Mouse (Mus musculus) liver, embryonic 15.5 days (tissue): Measurements from ENCODE around the gene Gm20388. TPM values are rescaled to one million over a fixed set of nuclear protein-coding genes. Genes with fewer than 3 reads are reported as not detected.

ENCODE experiments used
- ATAC-seq: fragments of 200-750 bp; cut with Nextera tagmentation; 2 replicates; pipeline ENCODE4 v1.8.0; 2017; ENCODE audit warnings: moderate number of reproducible peaks, mild to moderate bottlenecking, moderate library complexity; ENCODE audit not compliant: insufficient read depth
- H3K27ac ChIP-seq: fragments of 300-500 bp; sonication (generic); replicated peaks from 2 replicates; pipeline ENCODE4 v1.5.1; 2015; ENCODE audit warnings: mild to moderate bottlenecking, inconsistent platforms
- H3K27me3 ChIP-seq: fragments of 300-500 bp; sonication (generic); 2 replicates; pipeline ENCODE4 v1.6.1; 2015; ENCODE audit warnings: mild to moderate bottlenecking, inconsistent platforms
- H3K36me3 ChIP-seq: fragments of 300-500 bp; sonication (generic); replicated peaks from 2 replicates; pipeline ENCODE4 v1.6.1; 2015; ENCODE audit warnings: moderate library complexity, mild to moderate bottlenecking, inconsistent platforms
- H3K4me1 ChIP-seq: fragments of 300-500 bp; sonication (generic); replicated peaks from 2 replicates; pipeline ENCODE4 v1.6.1; 2015; ENCODE audit warnings: inconsistent platforms
- H3K4me2 ChIP-seq: fragments of 300-500 bp; sonication (generic); 2 replicates; pipeline ENCODE4 v1.6.1; 2015; ENCODE audit warnings: moderate library complexity, mild to moderate bottlenecking, inconsistent platforms
- H3K4me3 ChIP-seq: fragments of 300-500 bp; sonication (generic); replicated peaks from 2 replicates; pipeline ENCODE4 v1.5.1; 2015; ENCODE audit warnings: mild to moderate bottlenecking, inconsistent platforms
- H3K9ac ChIP-seq: fragments of 300-500 bp; sonication (generic); 2 replicates; pipeline ENCODE4 v1.6.1; 2015; ENCODE audit warnings: moderate library complexity, mild to moderate bottlenecking, inconsistent platforms
- H3K9me3 ChIP-seq: fragments of 300-500 bp; sonication (generic); replicated peaks from 2 replicates; pipeline ENCODE4 v1.6.1; 2016; ENCODE audit warnings: inconsistent platforms
- WGBS: fragments of 180-500 bp; shearing (Covaris S2); methylation state at CpG from one replicate; pipeline ENCODE4 v1.1.7; 2015; ENCODE audit warnings: mixed read lengths; ENCODE audit not compliant: insufficient replicate concordance; 5-methylcytosine and 5-hydroxymethylcytosine counted together
- polyA plus RNA-seq: library from polyadenylated mRNA; unstranded; fragments of >200 nt; fragmentation: Nextera tagmentation; extraction: Ambion mirVana; gene quantifications from 2 replicates; pipeline ENCODE4 v1.2.1, GENCODE M21; 2015

The Gm20388 gene
- polyA plus RNA-seq, 1 experiment from 2014 or later: not detected

- H3K4me3 ChIP-seq: no peak overlapping the region
- 0 out of 2 replicates have a peak, but pooled peaks cover 4% of the 10 kb centered on the region for H3K4me1 ChIP-seq
- no peaks in the 10 kb centered on the region for H3K9me3 ChIP-seq
- no peak overlapping the region for H3K9ac ChIP-seq
- peaks cover 19% of the 10 kb centered on the region for H3K36me3 ChIP-seq
- no peak overlapping the region for H3K4me2 ChIP-seq
- no peak for ATAC-seq
- no peak overlapping the region for H3K27ac ChIP-seq
- H3K27me3 ChIP-seq: no peaks in the 10 kb centered on the region
- 72% methylated on average over 8 of the region's 8 CpGs for WGBS
Measured at GRCm38 (mm10) chr8:121842064-121842955, 1931.7 kb downstream of the Gm20388 start.

DNA sequence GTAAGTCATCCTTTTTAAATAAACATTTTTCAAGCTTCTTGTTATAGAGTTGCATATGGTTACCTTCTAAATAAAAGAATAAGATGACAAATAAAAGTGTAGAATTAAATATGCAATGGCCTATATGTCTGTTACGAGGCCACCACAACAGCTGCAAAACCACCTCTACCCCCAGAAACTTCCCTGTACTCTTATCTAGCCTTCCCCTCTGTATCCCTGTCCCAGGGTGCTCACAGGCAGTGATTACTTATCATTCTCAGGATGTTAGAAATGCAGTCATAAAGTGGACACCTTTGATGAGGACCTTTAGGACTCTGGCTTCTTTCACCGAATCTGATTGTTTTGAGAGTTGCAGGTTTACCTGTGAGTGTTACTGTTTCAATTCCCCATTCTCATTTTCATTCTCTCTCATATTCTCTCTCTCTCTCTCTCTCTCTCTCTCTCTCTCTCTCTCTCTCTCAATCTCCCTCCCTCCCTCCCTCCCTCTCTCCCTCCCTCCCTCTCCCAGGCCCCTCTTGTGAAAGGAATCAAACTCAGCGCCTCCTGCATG, 1932.6 kb downstream of the Gm20388 start:
- Histone ChIP-seq H3K36me3 (peaks cover 19% of the 10 kb centered on the region), H3K9me3 (no peaks in the 10 kb centered on the region), H3K4me2 (no peak overlapping the region), H3K4me1 (peaks cover 6% of the 10 kb centered on the region; the same call in 1 of the 2 replicates), H3K9ac (no peak overlapping the region), H3K4me3 (no peak overlapping the region), H3K27me3 (peaks cover 5% of the 10 kb centered on the region; the same call in 1 of the 2 replicates), H3K27ac (no peak overlapping the region)
- 57% methylated on average over 3 of the region's 3 CpGs for WGBS
- no peak for ATAC-seq

- no peak overlapping the region for H3K4me2 ChIP-seq
- no peak overlapping the region for H3K4me3 ChIP-seq
- H3K27ac ChIP-seq: no peak overlapping the region
- WGBS: 53% methylated on average over 6 of the region's 7 CpGs
- no peaks in the 10 kb centered on the region for H3K9me3 ChIP-seq
- peaks cover 8% of the 10 kb centered on the region; the same call in 1 of the 2 replicates for H3K27me3 ChIP-seq
- no peak for ATAC-seq
- peaks cover 19% of the 10 kb centered on the region for H3K36me3 ChIP-seq
- no peak overlapping the region for H3K9ac ChIP-seq
- H3K4me1 ChIP-seq: peaks cover 16% of the 10 kb centered on the region
Measured at GRCm38 (mm10) chr8:121844765-121845164, 1934.1 kb downstream of the Gm20388 start.

DNA sequence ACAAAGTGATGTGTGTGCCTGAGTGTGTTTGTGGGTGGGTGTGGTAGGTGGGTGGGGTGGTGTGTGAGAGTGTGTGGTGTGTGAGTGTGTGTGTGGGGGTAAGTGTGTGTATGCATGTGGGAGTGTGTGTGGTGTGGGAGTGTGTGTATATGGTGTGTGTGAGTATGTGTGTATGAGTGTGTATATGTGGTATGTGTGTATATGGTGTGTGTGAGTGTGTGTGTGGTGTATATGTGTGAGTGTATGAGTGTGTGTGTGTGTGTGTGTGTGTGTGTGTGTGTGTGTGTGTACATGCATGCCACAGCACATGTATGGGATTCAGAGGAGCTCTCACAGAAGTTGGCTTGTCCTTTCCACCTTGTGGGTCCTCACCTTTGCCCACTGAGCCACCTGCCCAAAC, 1936.2 kb downstream of the Gm20388 start:
- no peak overlapping the region for H3K27ac ChIP-seq
- no peak for ATAC-seq
- H3K9me3 ChIP-seq: no peaks in the 10 kb centered on the region
- H3K4me2 ChIP-seq: no peak overlapping the region
- H3K4me1 ChIP-seq: peaks cover 36% of the 10 kb centered on the region
- no peak overlapping the region for H3K4me3 ChIP-seq
- no peak overlapping the region for H3K9ac ChIP-seq
- peaks cover 12% of the 10 kb centered on the region for H3K36me3 ChIP-seq
- peaks cover 8% of the 10 kb centered on the region; the same call in 1 of the 2 replicates for H3K27me3 ChIP-seq

- Histone ChIP-seq H3K4me2 (no peak overlapping the region), H3K27me3 (peaks cover 8% of the 10 kb centered on the region; the same call in 1 of the 2 replicates), H3K36me3 (peaks cover 7% of the 10 kb centered on the region), H3K9ac (no peak overlapping the region), H3K4me3 (no peak overlapping the region), H3K27ac (no peak overlapping the region), H3K4me1 (peaks cover 41% of the 10 kb centered on the region), H3K9me3 (no peaks in the 10 kb centered on the region)
- 47% methylated on average over 10 of the region's 10 CpGs for WGBS
- no peak for ATAC-seq
Measured at GRCm38 (mm10) chr8:121847261-121847822, 1936.7 kb downstream of the Gm20388 start.

DNA sequence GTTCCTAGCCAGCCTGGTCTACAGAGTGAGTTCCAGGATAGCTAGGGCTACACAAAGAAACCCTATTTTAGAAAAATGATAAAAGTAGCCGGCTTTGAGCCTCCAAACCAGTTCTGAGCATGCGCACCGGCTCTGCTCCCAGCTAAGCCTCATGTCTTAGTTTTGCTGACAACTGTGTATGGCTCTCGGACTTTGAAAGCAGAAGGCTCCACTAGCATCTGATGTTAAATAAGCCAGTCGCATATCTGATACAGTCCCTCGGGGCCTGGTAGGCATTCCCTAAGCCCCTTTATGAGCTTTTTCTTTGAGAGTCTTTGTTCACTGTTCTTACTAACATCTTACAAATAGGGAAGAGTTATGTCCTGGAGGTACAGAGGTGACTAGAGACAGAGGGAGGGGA, 1937.3 kb downstream of the Gm20388 start:
- Histone ChIP-seq H3K4me2 (no peak overlapping the region), H3K27me3 (peaks cover 8% of the 10 kb centered on the region; the same call in 1 of the 2 replicates), H3K27ac (no peak overlapping the region), H3K9me3 (no peaks in the 10 kb centered on the region), H3K36me3 (0 out of 2 replicates have a peak, but pooled peaks cover 1% of the 10 kb centered on the region), H3K4me1 (peaks cover 45% of the 10 kb centered on the region), H3K4me3 (no peak overlapping the region), H3K9ac (no peak overlapping the region)
- no peak for ATAC-seq
- 64% methylated on average over 6 of the region's 6 CpGs for WGBS

DNA sequence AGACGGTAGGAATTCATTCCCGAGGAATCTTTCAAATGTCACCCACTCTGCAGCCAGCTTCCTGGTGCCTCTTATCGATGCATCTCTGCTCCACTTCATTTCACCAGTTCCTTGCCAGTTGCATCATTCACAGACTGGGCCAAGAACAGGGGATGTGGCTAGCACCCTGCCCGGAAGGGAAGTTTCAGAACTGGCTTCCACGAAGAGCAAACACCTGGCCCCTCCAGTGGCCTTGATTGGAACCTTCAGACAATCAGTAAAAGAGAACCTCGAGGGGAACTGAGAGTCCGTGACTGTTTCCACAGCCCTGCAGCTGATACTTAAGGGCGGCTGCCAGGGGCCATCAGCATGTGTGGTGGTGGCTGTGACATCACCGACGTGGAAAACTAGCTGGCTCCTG, 1937.9 kb downstream of the Gm20388 start:
- H3K27me3 ChIP-seq: peaks cover 8% of the 10 kb centered on the region; the same call in 1 of the 2 replicates
- peaks cover 45% of the 10 kb centered on the region for H3K4me1 ChIP-seq
- no peaks in the 10 kb centered on the region for H3K9me3 ChIP-seq
- no peak overlapping the region for H3K27ac ChIP-seq
- WGBS: 32% methylated on average over 10 of the region's 10 CpGs
- H3K4me2 ChIP-seq: peak overlapping the region; percentile 10; the same call in 1 of the 2 replicates
- no peak overlapping the region for H3K4me3 ChIP-seq
- no peak for ATAC-seq
- H3K36me3 ChIP-seq: no peaks in the 10 kb centered on the region
- H3K9ac ChIP-seq: no peak overlapping the region

DNA sequence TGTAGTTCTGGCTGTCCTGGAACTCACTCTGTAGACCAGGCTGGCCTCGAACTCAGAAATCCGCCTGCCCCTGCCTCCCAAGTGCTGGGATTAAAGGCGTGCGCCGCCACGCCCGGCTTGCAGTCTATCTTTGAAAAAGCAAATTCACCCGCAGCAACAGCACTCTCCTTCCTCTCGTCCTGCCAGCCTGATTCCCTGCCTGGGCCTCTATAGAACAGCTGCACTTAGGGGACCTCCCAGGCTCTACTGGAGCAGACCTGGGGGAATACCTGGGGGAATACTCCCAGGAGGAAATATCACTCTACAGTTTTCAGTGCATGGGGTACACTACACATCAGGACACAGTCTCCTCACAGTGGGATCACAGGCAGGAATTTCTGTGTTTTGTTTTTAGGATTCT, 1938.7 kb downstream of the Gm20388 start:
- Histone ChIP-seq H3K36me3 (no peaks in the 10 kb centered on the region), H3K4me1 (peaks cover 45% of the 10 kb centered on the region), H3K9ac (no peak overlapping the region), H3K4me2 (no peak overlapping the region), H3K27ac (no peak overlapping the region), H3K9me3 (no peaks in the 10 kb centered on the region), H3K4me3 (no peak overlapping the region), H3K27me3 (peaks cover 8% of the 10 kb centered on the region; the same call in 1 of the 2 replicates)
- 62% methylated on average over 9 of the region's 9 CpGs for WGBS
- ATAC-seq: no peak

DNA sequence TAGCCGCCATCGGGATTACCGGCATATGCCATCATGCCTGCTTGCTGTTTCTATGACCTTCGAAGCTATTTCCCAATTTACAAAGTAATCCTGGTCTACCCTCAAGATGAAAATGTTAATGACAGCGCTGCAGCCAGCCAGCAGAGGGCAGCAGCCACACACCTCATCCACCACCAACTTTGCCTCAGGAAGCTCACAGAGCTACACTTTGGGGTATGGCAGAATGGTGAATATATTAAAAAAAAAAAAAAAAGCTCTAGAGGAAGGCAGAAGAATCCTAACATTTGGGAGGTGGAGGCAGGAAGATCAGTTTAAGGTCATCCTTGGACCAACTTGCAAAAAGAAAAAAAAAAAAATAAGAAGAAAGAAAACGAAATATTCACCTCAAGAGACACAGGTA, 1939.4 kb downstream of the Gm20388 start:
- WGBS: 10% methylated on average over 6 of the region's 6 CpGs
- Histone ChIP-seq H3K4me2 (peak overlapping the region; percentile 78), H3K4me1 (peaks cover 45% of the 10 kb centered on the region), H3K4me3 (no peak overlapping the region), H3K27me3 (peaks cover 8% of the 10 kb centered on the region; the same call in 1 of the 2 replicates), H3K9ac (no peak overlapping the region; the same call in 1 of the 2 replicates), H3K9me3 (no peaks in the 10 kb centered on the region), H3K27ac (peak overlapping the region; percentile 87), H3K36me3 (no peaks in the 10 kb centered on the region)
- no peak for ATAC-seq

DNA sequence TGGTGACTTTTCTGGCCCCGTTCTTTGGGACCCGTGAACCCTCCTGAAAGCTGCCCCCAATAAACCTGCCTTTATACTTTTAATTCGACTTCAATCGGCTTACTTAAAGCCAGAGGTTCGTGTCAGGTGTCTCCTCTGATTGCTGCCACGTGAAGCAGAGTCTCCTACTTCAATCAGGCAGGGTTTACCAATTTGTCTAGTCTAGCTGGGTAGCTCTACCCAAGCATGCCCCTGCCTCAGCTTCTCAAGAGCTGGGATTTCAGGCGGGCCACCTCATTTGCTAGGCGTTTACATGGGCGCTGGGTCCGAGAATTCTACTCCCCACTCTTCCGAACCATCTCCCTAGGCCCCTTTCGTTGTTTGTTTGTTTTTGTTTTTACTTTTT, 1939.8 kb downstream of the Gm20388 start:
- Histone ChIP-seq H3K27ac (peak overlapping the region; percentile 87), H3K27me3 (peaks cover 11% of the 10 kb centered on the region), H3K9me3 (no peaks in the 10 kb centered on the region), H3K36me3 (no peaks in the 10 kb centered on the region), H3K4me1 (peaks cover 45% of the 10 kb centered on the region), H3K4me2 (peak overlapping the region; percentile 78), H3K9ac (peak overlapping the region; percentile 76), H3K4me3 (peak overlapping the region; percentile 40)
- peak; percentile 10 for ATAC-seq
- WGBS: 36% methylated on average over 12 of the region's 12 CpGs

- peak overlapping the region; percentile 76 for H3K9ac ChIP-seq
- 2% methylated on average over 24 of the region's 24 CpGs for WGBS
- H3K27ac ChIP-seq: peak overlapping the region; percentile 87
- H3K27me3 ChIP-seq: peaks cover 13% of the 10 kb centered on the region
- peak; percentile 88 for ATAC-seq
- H3K4me2 ChIP-seq: peak overlapping the region; percentile 78
- no peaks in the 10 kb centered on the region for H3K36me3 ChIP-seq
- peak overlapping the region; percentile 40 for H3K4me3 ChIP-seq
- no peaks in the 10 kb centered on the region for H3K9me3 ChIP-seq
- peaks cover 45% of the 10 kb centered on the region for H3K4me1 ChIP-seq
Measured at GRCm38 (mm10) chr8:121850821-121851470, 1940.3 kb downstream of the Gm20388 start.
